Mouse (Mus musculus): ENCODE results near the gene Tsc22d2. TPM values are rescaled to one million over a fixed set of nuclear protein-coding genes. Genes with fewer than 3 reads are reported as not detected.

Gene Tsc22d2
- polyA plus RNA-seq, 1 experiment from 2014 or later, result 10.6 TPM

GRCm38 (mm10) chr3:58515947-58516601 lies 101.6 kb downstream of the Tsc22d2 start:
- H3K36me3 ChIP-seq (ENCODE audit: control insufficient read depth, insufficient read depth, low read length), result peaks cover 4% of the 10 kb centered on the region; the same call in 1 of the 2 replicates
- no peak overlapping the region for H3K9ac ChIP-seq (ENCODE audit: low read depth, low read length)

More at GRCm38 (mm10) chr3:58515947-58516601, 101.6 kb downstream of the Tsc22d2 start:
- Histone ChIP-seq H3K9me3 (ENCODE audit: control insufficient read depth, low read length) (no peaks in the 10 kb centered on the region), H3K27ac (ENCODE audit: low read depth, low read length) (no peak overlapping the region), H3K4me2 (no peak overlapping the region), H3K4me1 (replicated peaks; ENCODE audit: control insufficient read depth, insufficient read depth, low read length) (peaks cover 3% of the 10 kb centered on the region; the same call in 1 of the 2 replicates), H3K4me3 (ENCODE audit: low read depth, low read length) (no peak overlapping the region), H3K27me3 (replicated peaks; ENCODE audit: control insufficient read depth, insufficient read depth, low read length) (no peaks in the 10 kb centered on the region)
- 75% methylated on average over 1 of the region's 1 CpGs for WGBS
- no peak for DNase-seq (ENCODE audit: low spot score)
- no peak for ATAC-seq (replicated peaks; ENCODE audit: low FRiP score)

Other genes with a start within 250 kb of the Tsc22d2 start
- 66.1 and 71.3 TPM in 2 replicates for gene Eif2a, start 111.1 kb downstream of the Tsc22d2 start, polyA plus RNA-seq (2014; fragmentation: Nextera tagmentation; extraction: Ambion mirVana)
- 161 and 178 TPM in 2 replicates for gene Serp1, start 111.2 kb downstream of the Tsc22d2 start, polyA plus RNA-seq (2014; fragmentation: Nextera tagmentation; extraction: Ambion mirVana)
- gene Selenot, start 161.9 kb downstream of the Tsc22d2 start, polyA plus RNA-seq (2014; fragmentation: Nextera tagmentation; extraction: Ambion mirVana), result 23.2 and 25.0 TPM in 2 replicates
- gene Erich6, start 222.5 kb downstream of the Tsc22d2 start, polyA plus RNA-seq (2014; fragmentation: Nextera tagmentation; extraction: Ambion mirVana), result not detected in 2 replicates

Data from liver, embryonic 11.5 days (tissue).